Mouse (Mus musculus) hindlimb bud, embryonic 11.5 days (tissue): ENCODE data around the gene Fam3b.

ENCODE experiments used
- DNase-seq: peaks from one replicate; pipeline ENCODE4 v3.0.0-alpha.2; 2012; ENCODE audit warnings: low read depth, low spot score; ENCODE audit errors: extremely low spot score

Fam3b gene

DNA sequence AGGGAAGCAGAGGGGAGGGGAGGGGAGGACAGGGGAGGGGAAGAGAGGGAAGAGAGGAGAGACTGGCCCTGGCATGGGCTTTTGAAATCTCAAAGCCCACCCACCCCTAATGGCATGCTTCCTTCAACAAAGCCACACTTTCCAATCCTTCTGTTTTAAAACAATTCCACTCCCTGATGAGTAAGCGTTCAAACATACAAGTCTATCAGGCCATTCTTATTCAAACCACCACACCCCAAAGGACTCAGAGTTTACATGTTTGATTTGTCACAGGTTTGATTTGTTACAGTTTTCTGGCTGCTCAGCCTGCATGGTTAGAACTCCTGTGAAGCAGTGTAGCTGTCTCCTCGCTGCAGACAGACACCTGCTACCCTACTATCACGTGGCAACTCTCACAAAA lies 18.6 kb downstream of the Fam3b start:
- no peak for DNase-seq

DNA sequence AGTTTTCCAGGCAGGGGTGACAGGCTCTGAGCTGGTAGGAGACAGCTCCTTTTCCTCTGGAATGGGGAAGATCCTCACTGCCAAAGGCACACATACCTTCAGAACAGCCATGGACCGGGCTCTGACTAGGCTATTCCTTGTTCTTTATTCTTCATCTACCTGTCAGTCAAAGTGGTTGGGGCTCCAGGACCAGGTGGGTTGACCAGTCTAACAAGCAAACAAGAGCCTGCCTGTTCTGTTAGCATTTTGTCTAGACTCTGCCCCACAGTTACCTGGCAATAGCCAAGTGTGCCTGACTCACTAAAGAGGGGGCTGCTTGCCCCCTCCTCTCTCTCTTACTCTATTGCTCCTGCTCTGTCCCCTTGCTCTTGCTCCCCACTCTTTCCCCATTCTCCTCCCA lies 22.2 kb downstream of the Fam3b start:
- DNase-seq = no peak

DNA sequence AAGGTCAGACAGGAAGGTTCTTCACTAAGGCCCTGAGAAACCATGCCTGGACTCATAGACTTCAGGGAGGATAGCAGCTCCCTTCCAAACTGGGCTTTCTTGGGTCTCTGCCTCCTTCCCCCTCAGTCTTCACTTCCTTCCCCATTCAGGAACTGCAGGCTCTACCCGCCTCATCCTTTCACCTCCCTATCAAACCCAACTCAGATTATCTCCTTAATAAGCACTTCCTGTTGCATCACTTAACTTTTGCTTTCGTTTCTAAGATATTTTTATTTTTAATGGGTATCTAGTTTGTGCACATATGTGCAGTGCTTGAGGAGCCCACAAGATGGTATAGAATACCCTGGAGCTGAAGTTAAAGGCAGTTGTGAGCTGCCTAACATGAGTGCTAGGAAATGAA lies 36.0 kb downstream of the Fam3b start:
- DNase-seq = no peak

DNA sequence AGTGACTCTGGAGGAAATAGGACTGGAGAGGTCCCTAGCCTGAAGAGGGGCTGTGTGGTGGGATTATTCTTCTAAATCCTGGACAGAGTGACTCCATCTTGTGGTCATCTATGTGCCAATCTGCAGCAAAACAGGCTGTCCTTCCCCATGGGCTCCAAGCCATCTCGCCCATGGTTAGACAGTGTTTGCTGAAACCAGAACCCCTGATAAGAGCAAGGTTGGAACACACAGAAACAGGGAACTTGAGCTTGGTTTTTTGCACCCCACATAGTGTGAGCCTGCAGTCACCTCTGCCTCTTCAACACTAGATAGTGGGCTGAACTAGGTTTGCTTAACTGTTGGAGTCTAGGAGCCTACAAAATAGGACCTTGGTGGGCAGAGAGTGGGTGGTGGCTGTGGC lies 38.1 kb downstream of the Fam3b start:
- DNase-seq = no peak

DNA sequence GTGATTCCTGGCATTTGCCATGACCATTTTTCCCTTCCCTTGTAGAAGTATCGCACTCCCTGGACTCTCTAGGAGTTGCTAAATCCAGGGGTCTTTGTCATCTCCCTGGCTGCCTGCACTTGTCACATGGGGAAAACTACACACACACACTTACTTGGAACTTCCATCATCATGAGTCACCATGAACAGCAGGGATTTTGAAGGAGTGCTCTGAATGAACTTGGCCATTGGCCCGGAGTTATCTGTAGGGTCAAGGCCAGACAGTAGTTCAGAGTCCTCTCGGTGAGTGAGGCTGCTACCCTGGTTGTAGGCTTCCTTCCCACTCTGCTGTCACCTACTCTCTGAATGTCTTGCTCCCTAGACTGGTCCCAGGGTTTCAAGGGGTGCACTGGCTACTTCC lies 39.0 kb downstream of the Fam3b start:
- DNase-seq = no peak

DNA sequence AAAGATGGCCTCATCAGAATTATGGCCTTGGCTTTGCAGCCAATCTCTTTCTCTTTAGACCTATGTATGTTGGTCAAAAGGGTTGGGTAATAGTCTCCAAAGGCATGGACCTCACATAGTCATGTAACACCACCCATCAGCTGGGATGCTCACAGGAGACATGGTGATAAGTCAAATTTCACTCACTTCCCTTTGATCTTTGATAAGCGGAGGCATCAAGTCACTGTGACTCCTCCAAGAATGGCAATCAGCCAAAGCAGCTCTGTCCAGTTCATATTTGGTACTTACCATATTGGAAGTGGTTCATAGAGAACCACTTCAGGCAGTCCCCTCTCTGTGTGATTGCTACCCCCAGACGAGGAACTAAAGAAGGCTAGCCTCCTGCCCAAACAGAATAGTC lies 39.9 kb downstream of the Fam3b start:
- DNase-seq = no peak

DNA sequence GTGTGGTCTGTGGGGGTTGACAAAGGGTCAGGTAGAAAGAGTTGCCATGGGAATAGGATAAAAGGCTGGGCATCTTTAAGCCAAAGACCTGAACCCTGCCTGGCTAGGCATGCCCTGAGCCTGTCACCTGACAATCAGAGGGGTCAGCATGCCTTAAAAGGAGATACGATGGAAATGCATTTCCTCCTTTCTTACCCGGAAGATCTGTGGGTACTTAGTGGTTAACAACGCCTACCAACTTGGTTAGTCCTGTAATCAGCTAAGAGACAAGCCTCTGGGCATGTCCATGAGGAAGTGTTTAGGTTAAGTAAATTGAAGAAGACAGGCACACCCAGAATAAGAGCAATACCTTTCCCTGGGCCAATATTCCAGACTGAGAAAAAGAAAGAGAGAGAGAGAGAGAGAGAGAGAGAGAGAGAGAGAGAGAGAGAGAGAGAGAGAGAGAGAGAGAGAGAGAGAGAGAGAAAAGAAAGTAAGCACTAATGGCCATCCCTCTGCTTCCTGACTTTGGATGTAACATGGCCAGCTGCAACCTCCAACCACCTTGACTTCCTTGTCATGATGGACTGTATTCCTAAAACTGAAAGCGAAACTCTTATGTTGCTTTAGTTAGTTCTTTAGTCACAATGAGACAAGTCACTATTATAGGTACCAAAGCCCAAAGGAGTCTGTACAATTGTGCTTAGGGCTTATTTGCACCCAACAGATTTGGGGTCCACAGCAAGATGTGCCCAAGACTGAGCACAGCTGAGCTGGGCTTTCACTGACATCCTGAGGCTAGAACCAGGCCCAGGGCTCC lies 46.4 kb downstream of the Fam3b start:
- DNase-seq = no peak

DNA sequence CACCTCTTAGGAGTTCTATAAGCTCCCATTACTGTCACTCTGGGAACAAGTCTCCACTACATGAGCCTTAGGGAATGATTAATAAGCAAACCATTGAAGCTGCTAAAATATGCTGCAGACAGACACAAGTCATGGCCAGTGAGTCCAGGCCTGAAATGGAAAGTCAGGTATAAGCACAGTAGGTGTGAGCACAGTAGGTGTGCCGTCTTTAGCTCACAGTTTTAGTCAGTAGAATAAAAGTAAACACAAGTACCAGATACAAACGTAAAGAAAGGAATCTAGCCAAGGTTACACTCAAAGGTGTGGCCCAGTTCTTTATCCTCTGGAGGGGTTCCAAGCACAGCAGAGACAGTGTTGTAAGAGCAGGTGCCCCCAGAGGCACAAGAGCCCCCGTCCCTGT lies 47.1 kb downstream of the Fam3b start:
- DNase-seq = no peak

DNA sequence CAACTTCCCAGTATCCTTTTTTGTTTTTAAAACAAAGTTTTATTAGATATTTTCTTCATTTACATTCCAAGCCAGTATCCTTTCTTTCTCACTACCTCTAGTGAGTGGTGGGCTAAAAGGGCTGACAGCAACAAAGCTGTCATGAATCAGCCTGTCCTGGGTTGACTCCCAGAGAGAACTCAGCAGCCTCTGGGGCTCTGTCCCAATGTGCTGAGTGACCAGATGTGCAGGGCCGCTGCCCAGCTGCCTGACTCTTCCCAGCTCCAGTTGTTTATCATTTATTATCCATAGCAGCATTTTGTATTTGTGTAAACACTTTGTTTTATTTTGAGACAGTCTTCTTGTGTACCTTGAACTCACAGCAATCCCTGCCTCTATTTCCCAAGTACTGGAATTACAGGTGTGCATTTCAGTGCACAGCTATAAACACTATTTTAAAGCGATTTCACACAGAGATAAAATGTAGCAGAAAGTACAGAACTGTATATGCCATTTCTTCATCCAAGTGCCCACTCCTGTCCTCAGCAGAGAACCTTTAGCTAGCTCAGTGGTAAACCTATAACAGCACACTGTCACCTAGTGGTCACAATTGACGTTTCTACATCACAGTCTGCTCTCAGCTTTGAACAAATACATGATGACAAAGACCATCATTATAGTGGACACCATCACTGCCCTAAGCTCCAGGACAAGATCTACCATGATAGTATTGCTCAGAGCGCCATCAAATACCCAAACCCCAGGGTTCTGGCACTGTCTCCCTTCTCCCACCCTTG lies 48.2 kb downstream of the Fam3b start:
- DNase-seq = no peak

DNA sequence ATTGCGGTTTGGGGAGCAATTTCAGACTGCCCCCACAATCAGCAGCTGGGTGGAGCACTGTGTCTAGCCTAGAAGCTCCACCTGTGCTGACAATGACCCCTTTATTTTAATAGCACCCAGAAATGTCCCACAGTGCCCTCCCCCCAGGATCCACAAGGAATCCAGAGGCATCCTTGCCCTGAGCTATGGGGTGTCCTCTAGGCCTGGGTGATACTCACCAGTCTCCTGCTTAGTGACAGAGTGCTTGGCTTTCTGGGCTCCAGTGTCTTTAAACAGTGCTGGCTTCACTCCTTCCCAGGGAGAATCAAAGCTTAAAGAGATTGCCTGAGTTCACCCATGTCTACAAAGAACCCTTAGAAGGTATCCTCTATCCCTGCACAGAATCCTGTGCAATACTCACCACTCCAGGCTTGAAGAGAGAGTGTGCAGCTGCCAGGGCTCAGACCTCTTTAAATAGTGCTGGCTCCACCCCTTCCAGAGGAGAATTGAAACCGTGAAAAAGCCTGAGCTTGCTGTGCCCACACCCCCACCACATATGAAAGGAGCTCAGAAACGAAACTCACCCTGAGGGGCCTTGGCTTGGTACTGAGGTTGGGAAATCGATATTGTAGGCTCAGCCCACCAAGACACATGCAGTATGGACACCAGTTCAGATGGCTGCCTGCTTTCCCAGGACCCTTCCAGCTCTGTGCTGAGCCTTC lies 52.0 kb downstream of the Fam3b start, which contains the start of gene Mx1:
Gene Mx1, minus strand, starts transcription at position 427 of the 701 bp plus-strand sequence.
- no peak for DNase-seq

DNA sequence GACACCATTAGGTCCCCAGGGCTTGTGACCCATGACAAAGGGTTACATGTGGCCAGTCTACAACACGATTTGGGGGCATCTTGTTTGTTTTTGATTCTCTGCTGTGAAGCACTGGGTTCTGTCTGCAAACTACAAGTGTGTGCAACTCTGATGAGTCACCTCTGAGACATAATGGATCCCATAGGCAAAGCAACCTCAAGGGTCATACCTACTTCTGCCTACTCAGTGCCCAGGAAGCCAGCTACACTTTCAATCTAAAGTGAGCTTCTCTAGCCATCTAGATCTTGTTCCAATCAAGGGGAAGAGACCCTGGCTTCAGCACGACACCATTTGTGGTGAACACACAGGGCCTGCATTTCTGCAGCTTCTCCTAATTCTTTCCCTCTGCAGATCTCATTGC lies 53.3 kb downstream of the Fam3b start:
- DNase-seq = no peak

DNA sequence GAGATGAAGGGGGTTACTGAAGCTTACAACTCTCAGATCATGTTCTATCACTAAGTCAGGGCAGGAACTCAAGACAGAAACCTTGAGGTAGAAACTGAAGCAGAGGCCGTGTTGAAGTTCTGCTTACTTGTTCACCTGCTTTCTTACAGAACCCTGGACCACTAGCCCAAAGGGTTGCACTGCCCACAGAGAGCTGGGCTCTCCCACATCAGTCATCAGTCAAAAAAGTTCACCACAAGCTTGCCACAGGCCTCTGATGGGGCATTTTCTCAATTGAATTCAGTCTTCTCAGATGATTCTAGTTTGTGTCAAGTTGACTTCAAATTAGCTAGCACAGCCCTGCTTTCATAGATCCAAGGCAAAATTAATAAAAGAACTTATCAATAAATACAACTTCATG lies 54.8 kb downstream of the Fam3b start:
- DNase-seq = no peak

DNA sequence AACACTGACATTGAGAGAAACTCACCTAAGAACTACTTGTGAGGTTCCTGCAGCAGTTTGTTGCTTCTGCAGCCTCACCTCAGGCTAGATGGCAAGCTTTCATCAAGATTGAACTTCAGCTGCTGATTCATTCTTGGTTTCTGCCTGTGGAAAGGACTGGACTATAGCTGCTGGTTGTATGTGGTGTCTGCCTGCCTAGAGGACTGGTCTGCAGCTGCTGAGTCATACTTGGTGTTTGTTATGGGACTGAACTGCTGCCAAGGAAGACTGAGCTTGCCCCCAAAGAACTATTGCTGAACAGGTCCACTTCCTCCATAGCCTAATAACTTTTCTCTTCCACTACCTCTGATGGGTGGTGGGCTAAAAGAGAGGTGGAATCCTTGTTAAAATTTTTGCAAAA lies 67.2 kb downstream of the Fam3b start:
- no peak for DNase-seq

DNA sequence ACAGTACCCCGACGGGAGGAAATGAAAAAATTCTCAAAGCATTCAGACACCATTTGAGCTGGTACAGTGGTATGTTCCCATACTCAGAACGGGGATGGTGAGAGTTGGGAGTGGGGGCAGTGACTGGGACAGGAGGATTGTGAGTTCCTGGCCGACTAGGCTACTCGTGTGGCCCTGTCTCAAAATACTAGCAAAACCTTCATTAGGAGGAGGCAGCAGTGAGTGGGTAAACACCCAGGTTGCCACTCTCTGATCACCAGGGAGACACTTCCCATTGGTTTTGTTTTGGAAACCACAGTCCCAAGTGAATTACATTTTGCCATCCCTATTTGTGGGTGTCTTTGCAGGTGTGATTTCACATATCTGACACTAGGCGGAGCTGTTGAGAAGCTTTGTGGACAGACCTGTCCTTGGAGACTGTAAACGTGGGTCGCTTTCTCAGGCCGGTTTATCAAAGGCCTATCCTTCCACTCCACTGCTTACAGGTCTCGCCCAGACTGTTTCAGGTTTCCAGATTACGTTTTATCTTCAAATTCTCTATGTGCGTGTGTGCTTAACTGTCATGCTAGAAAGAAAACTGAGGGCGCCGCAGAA lies 70.8 kb downstream of the Fam3b start:
- peak; percentile 73 for DNase-seq

DNA sequence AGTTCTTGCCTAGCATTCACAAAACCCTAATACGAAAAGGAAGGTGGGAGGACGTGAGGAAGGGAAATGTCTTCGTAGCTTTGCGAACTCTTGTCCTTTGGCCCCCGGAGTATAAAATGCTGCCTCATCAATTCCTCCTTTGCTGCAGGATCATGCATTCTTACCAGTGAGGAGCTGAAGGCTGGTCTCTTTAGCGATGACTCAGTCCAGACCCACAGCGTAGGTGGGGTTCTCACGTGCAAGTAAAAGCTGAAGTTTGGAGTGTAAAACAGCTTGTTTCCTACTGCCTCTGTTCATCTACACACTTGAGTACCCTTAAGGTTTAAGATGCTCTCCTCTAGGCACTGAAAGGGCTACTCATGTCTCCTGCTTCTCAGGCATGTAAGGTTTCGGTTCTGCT lies 72.6 kb downstream of the Fam3b start:
- no peak for DNase-seq

DNA sequence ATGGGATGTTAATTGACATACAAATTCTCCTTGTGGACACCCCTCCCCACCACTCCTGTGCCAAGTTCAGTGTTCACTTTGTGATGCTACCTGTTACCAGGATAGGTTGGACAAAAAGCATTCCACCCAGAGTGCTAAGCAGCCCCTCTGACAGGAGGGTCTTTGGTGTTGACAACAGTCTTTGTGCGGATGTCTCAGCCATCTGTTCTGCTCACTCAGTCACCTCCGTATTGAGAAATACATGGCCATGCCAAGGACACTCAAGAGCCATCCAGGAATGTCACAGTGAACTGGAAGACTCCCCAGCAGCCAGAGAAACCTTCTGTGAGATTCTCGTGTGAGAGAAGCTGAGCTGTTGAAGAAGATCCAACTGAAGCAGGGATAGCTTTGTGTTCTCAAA lies 76.4 kb downstream of the Fam3b start:
- no peak for DNase-seq

DNA sequence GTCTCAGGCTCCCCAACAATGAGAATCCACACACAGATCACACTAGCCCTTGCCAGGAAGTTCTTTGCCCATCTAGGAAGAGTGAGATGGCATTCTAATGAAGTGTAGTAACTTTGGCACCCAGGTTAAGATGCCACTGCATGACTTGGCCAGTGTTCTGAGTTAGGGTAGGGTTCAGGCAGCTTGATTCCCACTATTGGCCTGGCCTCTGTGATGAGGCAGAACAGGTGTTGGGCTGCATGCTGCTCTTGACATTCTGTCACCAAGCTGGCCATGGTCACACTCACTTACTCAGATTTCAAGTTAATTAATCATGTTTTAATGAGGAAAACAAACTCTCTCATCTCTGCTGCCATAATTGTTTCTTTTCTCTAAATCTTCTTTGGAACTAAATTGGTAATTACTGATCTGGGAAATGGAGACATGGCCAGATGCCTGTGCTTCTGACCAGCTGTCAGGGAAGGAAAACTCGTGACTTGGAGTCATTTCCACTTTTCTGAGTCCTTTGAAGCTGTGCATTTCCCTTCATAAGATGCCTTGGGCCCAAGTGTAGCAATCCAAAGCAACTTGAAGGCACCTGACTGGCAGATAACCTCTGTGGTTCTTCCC lies 77.1 kb downstream of the Fam3b start:
- no peak for DNase-seq

DNA sequence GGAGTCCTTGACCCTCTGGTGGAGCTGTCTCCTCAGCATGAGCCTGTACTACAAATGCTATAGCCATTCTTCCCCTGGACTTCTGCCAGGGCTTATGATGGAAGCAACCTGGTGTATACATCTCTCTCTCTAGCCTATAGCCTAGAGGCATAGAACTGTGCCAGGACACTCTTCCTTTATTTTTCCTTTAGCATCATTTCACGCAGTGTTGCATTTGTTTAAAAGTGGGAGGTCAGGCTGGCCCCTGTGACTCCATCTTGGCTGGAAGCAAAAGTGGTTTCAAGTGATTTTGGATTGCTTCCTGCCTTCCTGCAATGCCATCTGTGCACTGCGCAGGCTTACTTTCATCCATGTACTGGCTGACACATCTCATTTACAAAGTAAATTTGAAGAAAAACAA lies 80.4 kb downstream of the Fam3b start:
- DNase-seq = no peak

DNA sequence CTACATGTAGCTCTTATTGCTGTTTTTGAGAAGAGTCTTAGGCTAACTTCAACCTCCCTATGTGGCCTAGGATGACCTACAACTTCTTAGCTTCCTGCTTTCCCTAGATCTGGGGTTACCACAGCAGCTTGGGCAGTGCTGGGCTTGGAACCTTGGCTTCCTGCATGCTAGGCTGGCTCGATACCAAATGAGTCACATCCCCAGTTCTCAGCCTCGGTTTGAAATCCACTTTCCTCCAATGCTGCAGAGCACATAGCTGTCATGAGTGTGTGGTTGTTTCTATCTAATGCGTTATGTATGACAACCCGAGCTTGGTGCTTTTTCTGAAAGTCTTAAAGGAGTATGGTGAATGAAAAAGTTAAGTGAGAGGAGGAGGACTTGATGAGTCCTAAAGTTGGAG lies 83.3 kb downstream of the Fam3b start:
- DNase-seq = no peak

DNA sequence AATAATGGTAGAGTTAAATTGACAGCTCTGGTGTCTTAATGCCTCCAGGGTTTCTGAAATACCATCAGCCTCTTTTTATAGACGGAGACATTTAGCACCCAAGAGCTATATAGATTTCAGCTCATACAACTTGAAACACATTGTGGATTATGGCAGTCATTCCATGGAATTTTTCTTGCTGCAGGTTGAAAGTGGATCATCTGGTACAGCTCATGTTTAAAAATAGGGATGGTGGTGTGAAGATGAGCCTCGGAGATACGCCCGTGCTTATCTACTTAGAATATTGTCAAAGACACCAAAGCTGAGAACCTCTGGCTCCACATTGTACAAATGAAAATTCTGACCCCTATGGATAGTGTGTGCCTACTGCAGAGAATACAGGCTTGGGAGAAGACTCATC lies 84.5 kb downstream of the Fam3b start:
- DNase-seq = no peak

DNA sequence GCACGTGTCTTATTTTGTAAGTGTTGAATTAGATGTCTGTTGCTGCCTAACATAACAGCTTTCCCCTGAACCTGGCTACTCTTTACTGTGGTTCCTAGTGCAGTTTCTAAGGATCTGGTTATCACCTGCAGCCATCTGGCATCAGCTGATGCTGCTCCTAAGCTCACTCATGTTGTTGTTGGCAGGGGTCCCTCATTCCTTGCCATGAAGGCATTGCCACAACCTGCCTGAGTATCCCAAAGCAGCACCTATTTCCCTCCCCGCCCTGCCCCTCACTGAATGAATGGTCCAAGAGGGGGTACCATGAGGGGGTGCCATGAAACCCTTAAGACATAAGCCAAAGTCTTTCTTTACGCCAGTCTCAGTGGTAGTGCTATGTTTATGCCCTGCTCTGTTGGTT lies 86.6 kb downstream of the Fam3b start:
- no peak for DNase-seq
